Mouse (Mus musculus) myocyte (in vitro differentiated cells): Measurements from ENCODE around the gene Sco1.

Source experiments
- CEBPB ChIP-seq: IDR thresholded peaks from 2 replicates; pipeline ENCODE4 v1.6.1; 2011; ENCODE audit warnings: mild to moderate bottlenecking, moderate library complexity; ENCODE audit not compliant: poor library complexity, insufficient read depth, severe bottlenecking
- E2F4 ChIP-seq: IDR thresholded peaks from one replicate; pipeline ENCODE4 v1.6.1; 2011; ENCODE audit warnings: mild to moderate bottlenecking, control low read depth, moderate library complexity; ENCODE audit not compliant: insufficient read depth
- MAX ChIP-seq: IDR thresholded peaks from one replicate; pipeline ENCODE4 v1.6.1; 2011; ENCODE audit warnings: low read depth, mild to moderate bottlenecking, control low read depth
- MYOD1 ChIP-seq, 3 experiments: IDR thresholded peaks; one replicate each; pipeline ENCODE4 v1.6.1; 2011; ENCODE audit warnings: control low read depth in 2 of 3, low read depth in 2 of 3, mild to moderate bottlenecking in 2 of 3, moderate library complexity in 1 of 3; ENCODE audit not compliant: insufficient read length in 2 of 3, control insufficient read depth in 1 of 3
- MYOG ChIP-seq, 3 experiments: IDR thresholded peaks; one replicate each; pipeline ENCODE4 v1.6.1; 2011; ENCODE audit warnings: control low read depth in 2 of 3, low read depth in 2 of 3, mild to moderate bottlenecking in 2 of 3; ENCODE audit not compliant: insufficient read length in 2 of 3, control insufficient read depth in 1 of 3, insufficient read depth in 1 of 3
- POLR2A ChIP-seq: IDR thresholded peaks from one replicate; pipeline ENCODE4 v1.6.1; 2011; ENCODE audit warnings: low read depth, mild to moderate bottlenecking, control low read depth, moderate library complexity; ENCODE audit not compliant: insufficient read length
- POLR2AphosphoS2 ChIP-seq: IDR thresholded peaks from one replicate; pipeline ENCODE4 v1.6.1; 2011; ENCODE audit warnings: low read depth, control low read depth; ENCODE audit not compliant: insufficient read length
- REST ChIP-seq: IDR thresholded peaks from one replicate; pipeline ENCODE4 v1.6.1; 2011; ENCODE audit warnings: mild to moderate bottlenecking, control low read depth, moderate library complexity; ENCODE audit not compliant: insufficient read depth, insufficient read length
- SRF ChIP-seq: IDR thresholded peaks from one replicate; pipeline ENCODE4 v1.6.1; 2011; ENCODE audit warnings: low read depth; ENCODE audit not compliant: control insufficient read depth, insufficient read length
- TCF12 ChIP-seq: IDR thresholded peaks from one replicate; pipeline ENCODE4 v1.6.1; 2011; ENCODE audit warnings: mild to moderate bottlenecking, control low read depth; ENCODE audit not compliant: poor library complexity, insufficient read depth, severe bottlenecking
- TCF3 ChIP-seq: IDR thresholded peaks from one replicate; pipeline ENCODE4 v1.6.1; 2011; ENCODE audit warnings: low read depth, control low read depth; ENCODE audit not compliant: insufficient read length
- USF1 ChIP-seq: IDR thresholded peaks from one replicate; pipeline ENCODE4 v1.6.1; 2011; ENCODE audit warnings: low read depth, mild to moderate bottlenecking, control low read depth, moderate library complexity

DNA sequence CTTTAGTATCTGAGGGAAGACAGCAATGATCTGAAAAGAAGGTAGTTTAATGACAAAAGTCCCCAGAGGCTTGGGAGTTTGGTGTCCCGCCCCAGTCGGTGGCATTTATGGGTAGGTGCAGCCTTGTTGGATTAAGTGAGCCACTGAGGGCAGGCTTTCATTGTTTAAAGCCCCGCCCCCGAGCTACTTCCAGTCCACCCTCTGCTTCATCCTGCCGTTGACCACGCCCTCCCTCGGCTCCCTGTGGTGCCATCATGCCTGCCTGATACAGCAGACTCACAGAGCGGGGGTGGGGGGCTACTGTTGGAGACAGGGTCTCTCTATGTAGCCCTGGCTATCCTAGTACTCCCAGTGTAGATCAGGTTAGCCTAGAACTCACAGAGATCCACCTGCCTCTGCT is 9.5 kb upstream of the Sco1 start:
- TF ChIP-seq POLR2A: no peak
- no peak for TF ChIP-seq USF1
- TF ChIP-seq MYOG (IDR thresholded peaks at IDR 0.05; ENCODE audit: control insufficient read depth in 1 of 3, insufficient read depth in 1 of 3, insufficient read length in 2 of 3, low read depth in 2 of 3): no peak
- no peak for TF ChIP-seq POLR2AphosphoS2
- no peak for TF ChIP-seq TCF12
- no peak for TF ChIP-seq CEBPB
- no peak for TF ChIP-seq MAX
- TF ChIP-seq REST: no peak
- no peak for TF ChIP-seq TCF3
- no peak for TF ChIP-seq MYOD1 (IDR thresholded peaks at IDR 0.05; ENCODE audit: control insufficient read depth in 1 of 3, insufficient read length in 2 of 3, low read depth in 2 of 3)
- no peak for TF ChIP-seq E2F4
- no peak for TF ChIP-seq SRF
